Mouse (Mus musculus) stomach, postnatal 0 days (tissue): Measurements from ENCODE around the gene 2610301B20Rik.

ENCODE experiments used
- CTCF ChIP-seq: IDR thresholded peaks from 2 replicates; pipeline ENCODE4 v1.5.1; 2016; ENCODE audit warnings: antibody characterized with exemption, low read depth, mild to moderate bottlenecking, moderate library complexity
- EP300 ChIP-seq: optimal IDR thresholded peaks from 2 replicates; pipeline ENCODE3; 2016; ENCODE audit warnings: antibody characterized with exemption

- TF ChIP-seq CTCF (no peak), EP300 (no peak)
Observed at GRCm38 (mm10) chr4:10833273-10833672, 41.0 kb upstream of the 2610301B20Rik start.
